Mouse (Mus musculus): ENCODE measurements around the gene Dennd1b.

Dennd1b gene

DNA sequence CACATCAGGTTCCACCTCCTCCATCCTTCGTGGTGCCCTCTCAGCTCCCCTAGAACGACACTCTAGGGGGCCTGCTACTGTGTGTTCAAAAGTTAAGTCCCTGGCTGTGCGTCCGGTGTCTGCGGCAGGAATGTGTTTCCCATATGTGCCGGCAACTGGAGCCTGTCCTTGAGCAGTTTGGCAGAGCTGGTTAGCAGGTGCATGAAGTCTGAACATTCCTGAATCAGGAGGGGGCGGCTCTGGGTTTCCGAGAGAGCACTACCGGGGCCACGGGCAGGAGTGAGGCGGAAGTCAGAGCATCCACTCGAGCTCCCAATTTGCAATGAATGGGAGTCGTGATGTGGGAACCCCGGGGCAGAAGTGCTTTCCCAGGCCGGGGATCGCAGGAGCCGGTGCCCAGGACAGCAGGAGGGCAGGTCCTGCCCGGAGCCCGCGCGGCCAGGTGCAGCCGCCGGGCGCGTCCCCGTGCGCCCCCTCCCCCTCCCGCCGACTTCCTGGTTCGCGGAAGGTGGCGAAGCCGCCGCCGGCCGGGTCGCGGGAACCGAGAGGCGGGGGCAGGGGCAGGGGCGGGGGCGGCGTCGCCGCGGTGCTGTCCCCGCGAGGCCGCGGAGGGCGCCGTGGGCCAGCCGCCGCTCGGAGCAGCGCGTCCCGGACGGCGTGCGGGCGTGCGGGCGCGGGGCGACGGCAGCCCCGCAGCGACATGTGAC lies at the start of gene Dennd1b:
Gene Dennd1b (plus strand): TSS at position 275 of the 707 bp plus-strand sequence.
- DNase-seq (ENCODE audit: low spot score in 2 of 2) = peak; percentile 52 to 68

DNA sequence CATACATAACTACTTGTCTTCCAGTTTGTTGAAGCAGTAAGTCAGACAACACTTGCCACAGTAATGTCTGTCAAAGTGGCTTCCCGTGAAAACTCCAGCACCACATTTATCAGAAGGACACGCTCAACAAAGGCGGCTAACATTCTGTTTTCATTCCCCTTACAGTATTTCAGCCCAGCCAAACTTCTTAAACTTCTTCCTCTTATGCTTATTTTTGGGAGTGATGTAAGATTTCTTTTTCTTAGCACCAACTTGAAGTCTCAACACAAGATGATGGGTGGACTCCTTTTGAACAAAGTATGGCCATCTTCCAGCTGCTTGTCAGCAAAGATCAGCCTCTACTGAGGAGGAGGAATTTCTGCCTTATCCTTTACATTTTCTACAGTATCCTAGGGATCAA lies 47.6 kb upstream of the Dennd1b start:
- DNase-seq (ENCODE audit: low spot score in 2 of 2) = no peak

DNA sequence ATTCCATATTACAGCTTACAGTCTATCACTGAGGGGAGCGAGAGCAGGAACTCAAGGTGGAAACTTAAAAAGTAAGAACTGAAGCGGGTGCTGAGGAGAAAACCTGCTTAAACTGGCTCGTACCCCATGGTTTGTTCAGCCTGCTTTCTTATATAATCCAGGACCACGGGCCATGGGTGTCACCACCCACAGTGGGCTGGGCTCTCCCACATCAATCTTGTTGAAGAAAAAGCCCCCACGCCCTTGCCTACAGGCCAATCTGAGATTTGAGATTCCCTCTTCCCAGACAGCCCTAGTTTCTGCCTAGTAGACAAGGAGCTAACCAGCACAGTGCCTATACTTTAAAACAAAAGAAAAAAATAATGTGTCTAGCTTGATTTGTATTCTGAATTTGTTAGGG lies 43.6 kb upstream of the Dennd1b start:
- DNase-seq (ENCODE audit: low spot score in 2 of 2) = no peak

DNA sequence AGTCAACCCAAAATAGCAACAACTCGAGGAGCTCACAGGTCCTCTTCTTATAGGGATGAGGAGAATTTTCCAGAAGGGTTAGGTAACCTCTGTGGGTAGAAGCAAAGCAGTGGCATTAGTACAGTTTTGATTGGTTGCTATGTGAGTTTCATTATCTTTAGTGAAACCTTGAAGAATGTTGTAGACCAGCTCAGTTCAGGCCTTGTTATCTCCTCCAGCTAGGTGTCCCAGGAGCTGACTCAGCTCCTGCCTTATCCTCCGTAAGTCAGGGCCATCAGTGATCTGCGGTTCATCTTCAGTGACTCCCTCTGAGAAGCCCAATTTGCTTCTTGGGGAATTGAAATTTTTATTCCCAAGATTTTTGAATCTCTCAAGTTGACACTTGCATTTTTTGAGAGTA lies 43.2 kb upstream of the Dennd1b start:
- DNase-seq (ENCODE audit: low spot score in 2 of 2) = no peak

DNA sequence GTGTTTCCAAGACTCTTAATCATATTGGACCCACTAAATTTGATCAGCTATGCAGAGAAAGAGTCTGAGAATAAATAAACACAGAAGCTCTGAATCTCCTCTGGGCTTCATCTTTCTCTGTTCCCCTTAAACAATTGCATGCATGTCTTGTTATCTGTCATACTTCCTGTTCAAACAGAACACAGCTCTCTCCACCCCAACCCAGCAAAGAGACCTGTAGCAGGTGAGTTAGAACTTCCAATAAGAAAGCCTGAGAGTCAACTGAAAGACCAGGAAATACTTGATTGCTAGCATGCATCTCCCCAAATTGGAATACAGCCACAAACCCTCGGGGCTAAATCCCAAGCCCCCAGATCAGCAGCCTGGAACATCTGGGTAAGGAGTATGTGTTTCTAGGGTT lies 42.4 kb upstream of the Dennd1b start:
- DNase-seq (ENCODE audit: low spot score in 2 of 2) = no peak

DNA sequence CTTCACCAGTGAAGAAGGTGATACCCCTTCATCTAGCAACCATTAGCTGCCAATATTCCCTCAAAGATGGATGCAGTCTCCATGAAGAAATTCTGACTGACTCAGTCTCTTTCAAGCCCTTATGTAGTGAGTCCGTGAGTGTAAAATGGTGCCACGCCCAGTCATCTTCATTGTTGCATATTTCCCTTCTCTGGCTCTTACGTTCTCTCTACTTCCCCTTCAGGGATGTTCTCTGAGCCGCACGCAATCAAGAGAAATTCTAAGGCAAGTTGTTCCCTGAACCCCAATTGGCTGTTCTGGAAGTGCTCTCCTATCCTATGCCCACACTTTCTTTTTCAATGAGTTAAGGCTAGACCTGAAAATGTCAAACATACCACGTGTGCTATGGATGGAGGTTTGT lies 40.3 kb upstream of the Dennd1b start:
- no peak for DNase-seq (ENCODE audit: low spot score in 2 of 2)

DNA sequence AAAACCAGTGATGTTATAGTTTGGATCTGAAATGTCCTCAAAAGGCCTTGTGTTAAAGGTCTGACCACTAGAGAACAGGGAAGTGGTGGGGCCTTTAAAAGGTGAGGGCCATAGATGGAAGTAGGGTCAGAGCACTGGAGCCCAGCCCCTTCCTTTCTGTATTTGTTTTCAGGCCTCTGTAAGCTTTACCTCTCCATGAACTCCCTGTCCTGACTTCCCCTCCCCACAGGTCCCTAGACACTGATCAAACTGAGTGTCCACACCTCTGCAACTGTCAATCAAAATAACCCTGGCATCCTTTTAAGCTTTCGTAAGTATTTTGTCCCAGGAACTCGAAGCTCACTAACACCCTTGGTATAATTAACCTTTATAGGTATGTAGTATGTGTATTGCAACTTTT lies 39.0 kb upstream of the Dennd1b start:
- DNase-seq (ENCODE audit: low spot score in 2 of 2) = no peak

DNA sequence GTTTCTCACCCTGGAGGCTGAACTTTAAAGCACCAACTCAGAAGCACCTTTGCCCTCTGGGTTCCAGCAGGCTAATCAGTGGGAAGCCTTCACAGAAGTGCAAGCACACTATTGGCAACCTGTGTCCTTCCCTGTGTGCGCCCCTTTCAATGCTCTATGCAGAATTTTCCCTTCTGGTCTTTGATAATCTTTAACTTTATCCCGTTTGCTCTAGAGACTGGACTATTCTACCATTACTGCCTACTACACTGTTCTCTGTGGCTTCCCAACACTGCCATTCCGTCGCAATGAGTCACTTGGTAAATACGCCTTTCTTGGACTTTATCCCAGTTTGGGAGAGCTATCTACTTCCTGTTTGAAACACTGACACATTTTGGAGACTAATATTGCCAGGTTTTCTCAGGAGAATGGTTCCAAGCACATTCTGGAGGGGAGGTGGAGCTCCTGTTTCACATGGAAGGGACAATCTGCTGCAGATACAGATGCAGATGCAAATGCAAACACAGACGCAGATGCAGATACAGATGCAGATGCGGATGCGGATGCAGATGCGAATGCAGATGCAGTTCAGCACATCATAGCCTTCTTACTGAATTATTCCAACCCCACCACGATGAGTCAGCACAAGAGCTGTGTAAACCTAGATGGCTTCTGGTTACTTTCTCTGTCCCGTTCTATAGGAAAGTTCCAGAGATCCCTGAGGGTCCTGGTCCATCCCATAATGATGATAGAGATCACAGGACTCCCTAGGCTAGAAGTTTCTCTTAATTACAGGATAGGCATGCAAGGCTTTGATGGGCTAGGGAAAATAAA lies 34.4 kb upstream of the Dennd1b start:
- peak; percentile 30 to 44 for DNase-seq (ENCODE audit: low spot score in 2 of 2)

DNA sequence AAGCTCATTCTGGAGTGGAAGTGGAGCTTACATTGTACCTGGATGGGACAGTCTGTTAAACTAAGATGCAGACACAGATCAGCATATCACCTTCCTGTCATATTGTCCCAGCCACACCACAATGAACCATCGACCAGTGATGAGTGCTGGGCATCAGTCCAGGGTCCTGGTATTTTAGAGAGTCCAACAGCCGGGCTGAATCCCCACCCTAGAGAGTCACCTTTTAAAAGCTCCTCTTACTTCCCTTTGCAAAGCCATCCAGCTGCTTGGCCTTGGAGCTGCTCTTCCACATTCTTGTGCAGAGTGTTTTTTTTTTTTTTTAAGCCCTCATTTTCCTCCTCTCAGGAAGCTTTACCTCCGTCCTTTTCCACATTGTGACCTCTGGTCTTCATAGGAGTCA lies 33.2 kb upstream of the Dennd1b start:
- DNase-seq (ENCODE audit: low spot score in 2 of 2) = no peak

DNA sequence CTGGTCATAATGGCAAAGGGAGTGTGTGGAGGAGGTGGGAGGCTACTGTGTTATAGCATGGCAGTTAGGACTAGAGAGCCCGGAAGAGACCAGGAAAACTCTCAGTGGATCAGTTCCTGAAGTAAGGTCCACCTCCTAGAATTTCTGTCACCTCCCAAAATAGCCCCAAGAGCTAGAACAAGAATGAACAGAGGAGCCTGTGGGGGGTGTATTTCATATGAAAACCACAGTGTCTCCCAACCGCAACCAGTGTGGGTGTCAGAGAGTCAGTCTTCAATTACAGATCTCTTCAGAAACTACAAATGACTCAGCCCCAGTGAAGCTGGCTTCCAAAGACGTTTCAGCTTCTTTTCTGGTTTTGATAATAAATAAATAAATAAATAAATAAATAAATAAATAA lies 32.4 kb upstream of the Dennd1b start:
- DNase-seq (ENCODE audit: low spot score in 2 of 2) = peak; percentile 9

DNA sequence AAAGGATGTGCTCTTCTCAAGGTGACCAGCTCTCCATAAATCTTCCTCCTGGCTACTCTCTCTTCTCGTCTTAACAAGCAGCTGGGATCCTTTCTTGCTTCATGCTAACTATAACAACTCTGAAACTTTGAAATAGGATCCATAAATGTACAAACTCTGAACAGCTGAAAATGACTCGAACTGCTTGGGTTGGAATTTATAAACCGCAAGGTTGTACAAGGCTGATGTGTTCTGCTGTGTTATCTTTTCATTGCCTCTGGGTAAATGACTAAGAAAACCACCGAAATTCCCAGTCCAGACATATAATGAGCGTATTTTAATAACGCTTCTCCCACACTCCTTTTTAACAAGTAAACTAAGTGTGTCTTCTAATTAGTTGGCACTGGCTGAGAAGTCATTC lies 27.1 kb upstream of the Dennd1b start:
- no peak for DNase-seq (ENCODE audit: low spot score in 2 of 2)

DNA sequence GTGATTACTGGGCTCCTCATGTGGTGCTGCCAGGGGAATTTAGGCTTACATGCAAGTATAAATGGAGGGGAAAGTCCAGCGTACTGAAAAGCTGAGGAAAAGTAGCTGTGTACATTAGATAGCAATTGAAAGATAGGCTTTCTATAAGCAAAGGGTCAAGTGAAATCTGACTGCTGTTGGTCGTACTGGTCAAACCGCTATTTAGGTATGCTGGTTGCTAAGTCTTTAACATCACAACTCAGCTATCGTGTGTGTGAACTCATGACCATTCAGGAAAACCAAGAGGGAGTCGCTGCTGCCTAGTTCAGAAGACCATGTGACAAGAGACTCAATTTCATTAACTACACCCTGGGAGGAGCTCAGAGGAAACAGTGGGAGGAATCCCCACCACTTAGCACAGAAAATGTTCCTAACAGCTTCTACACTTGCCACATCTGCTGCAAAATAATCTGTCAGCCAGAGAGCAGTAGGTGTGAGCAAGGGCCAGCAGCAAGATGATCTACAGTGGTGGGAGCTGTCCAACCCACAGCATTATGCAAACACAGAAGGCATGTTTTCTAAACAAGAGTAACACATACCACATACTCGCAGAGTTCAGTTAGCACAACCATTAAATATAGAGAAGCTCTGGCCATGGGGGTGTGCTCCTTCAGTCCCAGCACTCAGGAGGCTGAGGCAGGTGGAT lies 25.4 kb upstream of the Dennd1b start:
- DNase-seq (ENCODE audit: low spot score in 2 of 2) = no peak

DNA sequence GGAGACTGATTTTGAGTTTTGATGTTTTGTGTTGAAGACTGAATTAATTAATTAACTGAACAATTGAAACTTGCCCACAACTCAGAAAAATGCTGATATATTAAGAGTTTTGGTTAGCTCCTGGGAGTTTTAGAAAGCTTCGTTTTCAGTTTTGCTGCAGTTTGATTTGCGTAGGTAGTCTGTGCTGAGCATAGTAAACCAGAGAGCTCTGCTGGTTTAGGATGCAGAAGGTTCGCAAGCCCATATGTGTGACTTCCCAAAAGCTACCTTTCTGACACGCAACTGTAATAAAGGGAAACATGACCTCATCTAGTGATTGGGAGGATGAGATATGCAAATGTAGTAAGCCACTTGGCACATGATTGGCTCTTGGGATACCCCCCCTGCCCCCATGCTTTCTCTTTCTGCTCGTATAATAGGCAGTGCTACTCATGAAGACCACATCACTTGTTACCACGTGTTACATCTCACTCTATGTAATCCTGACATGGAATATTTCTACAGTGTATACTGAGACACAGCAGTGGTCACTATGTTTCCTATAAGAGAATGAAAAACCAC lies 23.6 kb upstream of the Dennd1b start:
- no peak for DNase-seq (ENCODE audit: low spot score in 2 of 2)

DNA sequence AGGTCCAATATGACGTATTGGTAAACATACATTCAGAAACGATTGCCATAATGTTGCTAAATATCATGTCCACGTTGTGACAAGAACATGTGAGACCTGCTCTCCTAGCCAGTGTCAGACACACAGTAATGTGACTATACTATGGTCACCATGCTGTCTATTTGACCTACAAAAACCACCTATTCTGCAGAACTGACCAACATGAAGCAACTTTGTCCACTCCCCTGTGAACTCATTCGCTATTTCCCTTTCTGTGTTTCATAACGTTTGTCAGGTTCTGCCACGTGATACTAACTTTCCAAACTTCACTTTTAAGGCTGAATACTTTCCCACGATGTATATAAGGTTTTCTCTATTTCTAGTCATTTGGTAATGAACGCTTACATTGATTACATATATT lies 22.8 kb upstream of the Dennd1b start:
- DNase-seq (ENCODE audit: low spot score in 2 of 2) = no peak

DNA sequence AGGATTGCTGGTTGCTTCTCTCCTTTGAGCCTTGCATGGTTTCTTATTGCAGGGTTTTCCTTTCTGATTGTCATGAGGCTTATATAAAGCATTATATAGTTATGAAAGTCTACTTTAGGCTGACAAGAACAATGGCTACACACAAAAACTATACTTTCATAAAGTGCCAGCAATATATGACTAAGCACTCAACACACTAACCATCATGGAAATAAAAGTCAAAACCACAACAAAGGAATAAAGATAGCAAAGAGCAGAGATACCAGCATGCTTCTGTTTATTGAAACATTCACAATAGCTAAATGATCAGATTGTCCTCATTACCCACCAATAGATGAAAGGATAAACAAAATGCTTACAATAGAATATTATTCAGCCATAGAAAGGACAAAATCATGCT lies 11.1 kb upstream of the Dennd1b start:
- no peak for DNase-seq (ENCODE audit: low spot score in 2 of 2)

DNA sequence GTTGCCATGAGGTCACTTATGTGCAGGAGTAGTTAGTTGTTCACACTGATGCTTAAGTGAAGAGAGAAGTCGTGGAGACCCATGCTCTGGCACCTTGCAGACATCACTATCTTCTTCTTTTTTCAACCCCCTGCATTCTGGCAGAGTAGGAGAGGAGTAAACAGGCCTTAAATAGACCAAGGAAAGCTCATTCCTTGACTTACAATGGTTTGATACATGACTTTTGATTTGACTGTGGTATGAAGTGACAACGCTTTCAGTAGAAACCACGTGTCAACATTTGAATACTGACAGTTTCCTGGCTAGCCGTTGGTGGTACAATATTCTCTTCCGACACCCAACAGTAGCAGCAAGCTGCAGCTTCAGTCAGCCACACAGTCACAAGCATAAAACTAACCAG lies 8.3 kb upstream of the Dennd1b start:
- DNase-seq (ENCODE audit: low spot score in 2 of 2) = no peak

DNA sequence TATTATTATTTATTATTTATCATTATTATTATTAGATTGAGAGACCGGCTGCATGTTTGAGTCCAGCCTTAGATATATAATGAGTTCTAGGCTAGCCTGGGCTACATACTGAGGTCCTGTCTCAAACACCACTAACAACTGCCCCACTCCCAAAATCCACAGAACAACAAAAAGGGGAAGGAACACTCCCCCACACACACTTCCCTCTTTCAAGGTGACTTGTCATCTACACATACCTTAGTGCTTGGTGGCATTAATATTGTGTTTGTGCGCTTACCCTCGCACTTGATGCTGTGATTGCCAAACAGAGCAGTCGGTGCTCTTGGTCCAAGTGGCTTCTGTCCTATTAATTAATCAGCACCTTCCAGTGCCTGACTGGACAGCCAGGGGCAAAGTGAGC lies 7.8 kb upstream of the Dennd1b start:
- no peak for DNase-seq (ENCODE audit: low spot score in 2 of 2)

DNA sequence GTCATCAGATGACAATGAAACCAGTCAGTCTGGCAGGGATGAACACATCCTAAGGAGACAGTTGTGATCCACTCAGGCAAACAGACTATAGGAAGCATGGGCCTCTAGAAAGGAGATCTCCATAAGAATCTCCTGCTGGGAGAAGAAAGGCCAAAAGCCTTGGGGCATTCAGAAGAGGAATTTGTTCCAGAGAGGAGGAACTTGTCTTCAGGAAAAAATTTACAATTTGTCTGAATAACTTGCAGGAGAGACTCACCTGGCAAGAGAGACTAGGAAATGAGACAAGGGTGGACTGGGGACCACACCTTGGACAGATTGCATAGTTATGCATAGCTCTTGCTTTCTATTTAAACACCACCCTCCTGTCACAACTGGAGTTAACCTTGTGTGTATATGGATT lies 6.7 kb upstream of the Dennd1b start:
- DNase-seq (ENCODE audit: low spot score in 2 of 2) = no peak

DNA sequence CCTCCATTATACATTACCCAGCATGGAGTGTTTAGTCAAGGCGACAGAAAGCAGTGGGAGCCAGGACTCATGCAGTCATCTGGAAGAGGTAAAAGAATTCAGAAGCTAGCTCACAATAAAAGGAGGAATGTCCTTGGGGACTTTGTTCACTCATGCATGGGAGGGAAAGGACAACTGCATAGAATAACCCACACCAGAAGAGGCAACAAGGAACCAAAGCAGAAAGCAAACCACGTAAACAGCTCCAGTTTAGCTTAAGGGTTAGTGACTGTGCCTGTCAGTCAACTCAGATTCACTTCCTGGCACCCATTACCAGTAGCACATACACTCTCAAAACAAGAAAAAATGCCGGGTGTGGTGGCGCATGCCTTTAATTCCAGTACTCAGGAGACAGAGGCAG lies 6.1 kb upstream of the Dennd1b start:
- no peak for DNase-seq (ENCODE audit: low spot score in 2 of 2)

DNA sequence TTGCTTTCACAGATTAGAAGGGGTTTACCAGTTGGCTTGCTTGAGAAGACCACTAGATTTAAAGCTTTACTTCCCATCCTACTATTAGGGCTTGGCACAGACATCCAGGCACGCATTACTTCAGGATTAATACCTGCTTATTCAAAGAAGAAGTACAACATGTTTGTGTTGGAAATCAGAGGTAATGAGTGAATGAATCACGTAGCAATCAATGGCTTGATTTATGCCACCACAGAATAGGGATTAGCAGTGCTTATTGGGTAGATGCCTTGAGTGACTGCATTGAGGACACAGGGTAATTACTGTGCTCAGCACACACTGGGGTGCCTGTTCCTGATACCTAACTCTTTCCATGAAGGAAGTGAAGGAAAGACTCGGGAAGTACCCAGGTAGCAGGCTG lies 4.4 kb upstream of the Dennd1b start:
- DNase-seq (ENCODE audit: low spot score in 2 of 2) = no peak

DNA sequence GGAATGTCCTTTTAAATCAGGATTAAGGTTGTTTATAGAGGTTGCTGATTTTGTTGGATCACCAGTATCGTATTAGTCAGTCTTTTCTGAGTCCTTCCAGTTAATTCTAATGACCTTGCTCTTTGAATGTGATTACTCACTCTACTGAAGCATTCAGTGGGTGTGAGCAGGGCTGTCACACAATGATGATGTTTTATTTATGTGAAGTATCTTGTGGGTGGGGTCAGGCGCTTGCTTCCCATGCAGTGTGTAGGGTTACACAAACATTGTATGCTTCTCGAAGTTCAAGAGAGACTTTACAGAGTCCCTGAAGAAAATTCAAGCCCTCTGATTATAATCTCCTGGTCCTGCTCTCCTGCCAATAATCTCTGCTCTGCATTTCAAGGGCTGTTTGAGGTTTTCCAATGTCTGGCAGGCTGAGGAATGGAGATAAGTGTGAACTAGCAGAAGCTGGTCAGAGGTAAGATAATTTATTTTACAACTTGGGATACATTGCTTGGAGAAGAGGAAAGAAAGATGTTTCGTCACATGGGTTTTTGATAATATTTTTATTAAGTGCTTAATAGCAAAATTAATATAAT lies 3.2 kb upstream of the Dennd1b start:
- DNase-seq (ENCODE audit: low spot score in 2 of 2) = no peak

All from right cerebral cortex, adult 2 months (tissue).